Mouse (Mus musculus) forelimb bud, embryonic 11.5 days (tissue): ENCODE measurements around the gene Tango2.
"Not testable (repeated sequence)": the region's sequence is repeated elsewhere in the genome, so short reads cannot be mapped to it uniquely, and the experiment has no call there.

ENCODE experiments used
- DNase-seq: peaks from one replicate; pipeline ENCODE4 v3.0.0-alpha.2; 2012; ENCODE audit warnings: low read depth, low spot score

Gene Tango2

GRCm38 (mm10) chr16:18342650-18343570, 5.0 kb downstream of the Tango2 start:
- no peak for DNase-seq

GRCm38 (mm10) chr16:18342076-18342475, 5.8 kb downstream of the Tango2 start:
- no peak for DNase-seq

GRCm38 (mm10) chr16:18341605-18342004, 6.3 kb downstream of the Tango2 start:
- DNase-seq, result no peak

- DNase-seq, result no peak
Measured at GRCm38 (mm10) chr16:18339866-18340265, 8.0 kb downstream of the Tango2 start.

GRCm38 (mm10) chr16:18337261-18337660, 10.6 kb downstream of the Tango2 start:
- no peak for DNase-seq

DNA sequence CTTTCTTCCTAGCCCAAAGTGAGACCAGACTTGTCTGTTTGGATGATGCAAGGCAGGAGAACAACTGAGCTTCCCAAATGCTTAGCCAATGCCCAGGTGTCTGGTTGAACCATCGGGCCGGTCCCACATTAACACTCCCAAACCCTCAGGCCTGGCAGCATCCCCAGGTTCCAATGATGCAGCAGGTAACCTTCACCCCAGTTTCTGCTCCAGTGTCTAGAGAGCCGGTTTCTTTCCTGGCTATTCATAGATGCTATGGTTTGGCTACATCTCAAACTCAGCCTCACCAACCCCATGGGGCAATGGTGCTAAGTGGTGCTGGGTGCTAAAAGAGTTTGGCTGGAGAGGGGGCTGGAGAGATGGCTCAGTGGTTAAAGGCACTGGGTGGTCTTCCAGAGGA, 11.9 kb downstream of the Tango2 start:
- no peak for DNase-seq

DNA sequence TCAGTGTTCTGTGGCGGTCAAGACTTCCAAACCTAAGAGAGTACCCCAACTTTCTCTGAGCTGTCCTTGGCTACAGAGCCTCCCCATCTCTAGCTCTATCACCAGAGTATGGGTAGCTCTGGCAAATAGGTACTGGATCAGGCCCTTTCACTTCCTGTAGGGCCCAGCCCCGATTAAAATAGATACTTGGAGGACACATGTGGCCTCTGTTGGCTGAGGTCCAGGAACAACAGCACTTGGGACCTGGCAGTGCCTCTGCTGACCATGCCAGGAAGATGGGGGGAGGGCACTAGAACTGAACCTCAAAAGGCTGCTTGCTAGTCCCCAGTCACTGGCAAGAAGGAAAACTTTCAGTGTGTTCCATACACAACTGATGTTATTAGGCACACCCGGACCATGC, 13.9 kb downstream of the Tango2 start:
- DNase-seq, result no peak

DNA sequence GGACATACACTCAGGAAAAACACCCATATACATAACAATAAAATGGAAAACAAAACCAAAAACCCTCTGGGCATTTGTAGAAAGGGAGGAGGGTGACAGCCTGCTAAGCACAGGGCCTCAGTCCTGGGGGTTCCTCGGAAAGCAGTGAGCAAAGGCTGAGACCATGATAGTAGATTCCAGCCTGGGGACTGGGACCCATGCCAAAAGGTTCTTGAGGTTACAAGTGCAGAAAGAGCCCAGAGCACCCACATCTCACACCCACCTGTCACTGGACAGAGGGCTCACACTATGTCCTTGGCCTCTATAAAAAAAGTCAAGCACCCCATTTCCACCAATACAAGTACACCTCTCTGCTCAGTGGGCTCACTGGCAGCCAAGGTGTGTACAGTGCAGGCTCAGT, 19.4 kb downstream of the Tango2 start:
- DNase-seq, result no peak

GRCm38 (mm10) chr16:18327936-18328335, 20.0 kb downstream of the Tango2 start:
- DNase-seq, result no peak

DNA sequence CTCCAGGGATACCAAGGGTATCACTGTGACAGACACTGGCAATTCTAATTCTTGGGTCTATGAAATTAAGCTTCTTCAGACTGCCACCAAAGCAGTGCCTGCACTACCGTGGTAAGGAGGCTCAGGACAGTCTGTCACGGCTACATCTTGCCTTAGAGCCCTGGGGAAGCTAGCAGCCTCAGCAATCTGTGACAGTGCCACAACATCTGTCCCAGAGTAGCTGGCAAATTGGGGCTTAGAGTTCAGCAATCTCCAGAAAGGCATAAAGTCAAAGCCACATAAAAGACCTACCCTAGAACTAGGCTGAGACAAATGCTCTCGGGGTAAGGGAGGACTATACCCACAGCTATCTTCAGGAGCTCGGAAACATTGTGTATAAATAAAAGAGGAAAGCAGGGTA, 22.2 kb downstream of the Tango2 start:
- DNase-seq, result no peak

DNA sequence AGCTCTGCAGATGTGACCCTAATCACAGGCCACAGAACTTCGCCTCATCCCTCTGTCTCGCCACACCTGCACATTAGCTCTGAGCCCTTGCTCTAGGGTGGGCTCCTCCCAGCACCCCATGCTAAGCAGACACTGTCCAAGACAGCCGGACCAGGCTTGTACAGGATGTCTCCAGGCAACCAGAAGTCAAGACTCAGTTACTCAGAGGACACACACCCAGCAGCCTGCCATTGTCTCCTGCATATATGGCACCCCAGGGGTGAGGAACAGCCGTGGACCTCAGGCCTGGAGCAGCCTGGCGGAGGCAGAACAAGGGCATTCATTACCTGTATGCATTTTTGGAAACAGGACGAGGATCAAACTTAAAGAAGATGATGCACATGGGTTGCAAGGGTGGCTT, 23.9 kb downstream of the Tango2 start:
- DNase-seq, result no peak

- DNase-seq, result no peak
Measured at GRCm38 (mm10) chr16:18323460-18323859, 24.4 kb downstream of the Tango2 start.

- DNase-seq, result no peak
Measured at GRCm38 (mm10) chr16:18321443-18321842, 26.5 kb downstream of the Tango2 start.

DNA sequence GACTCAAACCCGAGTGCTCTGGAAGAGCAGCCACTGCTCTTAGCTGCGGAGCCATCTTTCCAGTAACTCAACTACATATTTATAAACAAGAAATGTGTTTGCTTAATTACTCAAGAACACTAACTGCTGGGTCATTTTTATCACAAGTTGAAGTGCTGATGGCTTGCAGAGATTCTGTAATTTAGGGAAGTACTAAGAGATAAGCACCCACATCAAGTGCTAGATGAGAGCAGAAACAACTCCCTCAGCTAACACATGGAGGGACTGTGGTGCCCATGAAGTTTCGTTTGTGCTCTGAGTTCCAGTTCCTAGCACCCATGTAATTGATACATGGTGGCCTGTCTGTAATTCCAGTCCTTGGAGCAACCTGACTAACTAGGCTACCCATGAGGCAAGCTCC, 28.9 kb downstream of the Tango2 start:
- DNase-seq, result no peak

- no peak for DNase-seq
Measured at GRCm38 (mm10) chr16:18308159-18308558, 39.7 kb downstream of the Tango2 start.

DNA sequence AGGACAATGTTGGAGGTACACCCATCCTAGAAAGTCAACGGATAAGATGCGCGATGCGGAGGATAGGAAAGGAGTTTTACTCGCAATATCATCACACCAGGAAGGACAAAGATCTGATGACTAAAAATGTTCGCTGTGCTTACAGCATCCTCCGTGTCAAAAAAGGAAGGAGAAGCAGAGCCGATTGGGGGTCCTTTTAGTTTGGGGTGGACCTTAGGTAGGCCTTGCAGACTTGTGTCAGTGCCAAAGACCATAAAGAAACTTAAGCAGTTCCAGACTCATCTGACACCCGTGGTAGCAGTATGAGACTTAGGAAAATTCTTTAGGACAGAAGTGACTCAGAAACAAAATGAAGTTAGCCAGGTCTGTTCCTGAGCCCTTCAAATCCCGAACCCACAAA, 58.3 kb downstream of the Tango2 start:
- not testable (repeated sequence) for DNase-seq

GRCm38 (mm10) chr16:18289067-18289588, 58.8 kb downstream of the Tango2 start, which contains the start of gene Dgcr8:
Gene Dgcr8, minus strand, starts transcription at chr16:18289246.
- DNase-seq, result peak; percentile 97

DNA sequence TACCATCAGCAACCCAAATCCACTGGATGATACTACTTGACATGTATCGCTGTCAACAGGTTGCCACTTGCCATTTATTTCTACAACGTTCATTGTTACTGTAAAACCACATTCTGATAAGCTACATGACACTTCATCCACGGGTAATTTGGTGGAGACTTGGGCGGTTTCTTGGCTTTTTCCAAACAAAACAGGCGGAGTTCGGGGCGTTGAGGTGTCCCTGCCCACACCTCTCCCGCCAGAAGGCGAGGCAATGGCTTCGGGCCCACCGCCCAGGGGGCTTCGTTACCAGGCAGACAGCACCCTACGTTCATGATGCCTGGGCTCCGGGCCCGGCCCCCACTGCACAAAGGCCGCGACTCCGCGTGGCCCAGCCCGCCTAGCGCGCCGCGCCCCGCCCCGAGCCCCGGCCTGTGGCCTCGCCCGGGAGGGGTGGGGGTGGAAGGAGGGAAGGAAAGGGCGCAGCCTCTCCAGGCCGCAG, 59.3 kb downstream of the Tango2 start:
- DNase-seq, result no peak

GRCm38 (mm10) chr16:18288166-18288565, 59.7 kb downstream of the Tango2 start:
- DNase-seq, result peak; percentile 21

- no peak for DNase-seq
Measured at GRCm38 (mm10) chr16:18275166-18275565, 72.7 kb downstream of the Tango2 start.

GRCm38 (mm10) chr16:18268182-18268581, 79.7 kb downstream of the Tango2 start:
- DNase-seq, result no peak

GRCm38 (mm10) chr16:18265024-18265423, 82.9 kb downstream of the Tango2 start:
- no peak for DNase-seq

GRCm38 (mm10) chr16:18258221-18258620, 89.7 kb downstream of the Tango2 start, which contains the start of gene Gm49776:
Gene Gm49776, minus strand, starts transcription at chr16:18258321.
- DNase-seq, result no peak
